Mouse (Mus musculus) intestine, postnatal 0 days (tissue): ENCODE measurements around the gene Pnmt. TPM values are rescaled to one million over a fixed set of nuclear protein-coding genes. Genes with fewer than 3 reads are reported as not detected.
A peak's percentile ranks its signal among the peaks of the same experiment; 100 is the strongest.

Experiments
- ATAC-seq: fragments of 200-750 bp; cut with Nextera tagmentation; 2 replicates; pipeline ENCODE4 v1.8.0; 2017; ENCODE audit warnings: mild to moderate bottlenecking, moderate TSS enrichment, moderate library complexity
- H3K27ac ChIP-seq: fragments of 300-500 bp; sonication (generic); 2 replicates; pipeline ENCODE4 v1.5.1; 2014; ENCODE audit warnings: mild to moderate bottlenecking, low read depth, low read length, moderate library complexity
- H3K27me3 ChIP-seq: fragments of 300-500 bp; sonication (generic); replicated peaks from 2 replicates; pipeline ENCODE4 v1.6.1; 2014; ENCODE audit warnings: low read length, mixed read lengths; ENCODE audit not compliant: control insufficient read depth, insufficient read depth
- H3K36me3 ChIP-seq: fragments of 300-500 bp; sonication (generic); 2 replicates; pipeline ENCODE4 v1.6.1; 2014; ENCODE audit warnings: mild to moderate bottlenecking, moderate library complexity; ENCODE audit not compliant: control insufficient read depth, insufficient read depth
- H3K4me1 ChIP-seq: fragments of 300-500 bp; sonication (generic); replicated peaks from 2 replicates; pipeline ENCODE4 v1.6.1; 2014; ENCODE audit warnings: antibody characterized with exemption, low read length, mixed read lengths; ENCODE audit not compliant: control insufficient read depth, insufficient read depth
- H3K4me2 ChIP-seq: fragments of 300-500 bp; sonication (generic); replicated peaks from 2 replicates; pipeline ENCODE4 v1.6.1; 2014; ENCODE audit warnings: low read depth, mild to moderate bottlenecking, moderate library complexity
- H3K4me3 ChIP-seq: fragments of 300-500 bp; sonication (generic); 2 replicates; pipeline ENCODE4 v1.5.1; 2014; ENCODE audit warnings: low read depth, low read length
- H3K9ac ChIP-seq: fragments of 300-500 bp; sonication (generic); 2 replicates; pipeline ENCODE4 v1.6.1; 2014; ENCODE audit warnings: mild to moderate bottlenecking, low read depth, low read length
- H3K9me3 ChIP-seq: fragments of 300-500 bp; sonication (generic); 2 replicates; pipeline ENCODE4 v1.6.1; 2016; ENCODE audit warnings: mixed run types; ENCODE audit not compliant: control insufficient read depth
- CTCF ChIP-seq: sonication (generic); IDR thresholded peaks from 2 replicates; pipeline ENCODE4 v1.5.1; 2016; ENCODE audit warnings: low read depth, mild to moderate bottlenecking, control low read depth, antibody characterized with exemption, moderate library complexity
- WGBS: fragments of 180-500 bp; shearing (Covaris S2); extraction: QIAGEN DNeasy Blood & Tissue Kit; methylation state at CpG from one replicate; pipeline ENCODE4 v1.1.7; 2014; 5-methylcytosine and 5-hydroxymethylcytosine counted together
- polyA plus RNA-seq: library from polyadenylated mRNA; unstranded; fragments of >200 nt; fragmentation: Nextera tagmentation; extraction: Ambion mirVana; gene quantifications from 2 replicates; pipeline ENCODE4 v1.2.1, GENCODE M21; 2015

Pnmt gene
- polyA plus RNA-seq: not detected in 2 replicates

DNA sequence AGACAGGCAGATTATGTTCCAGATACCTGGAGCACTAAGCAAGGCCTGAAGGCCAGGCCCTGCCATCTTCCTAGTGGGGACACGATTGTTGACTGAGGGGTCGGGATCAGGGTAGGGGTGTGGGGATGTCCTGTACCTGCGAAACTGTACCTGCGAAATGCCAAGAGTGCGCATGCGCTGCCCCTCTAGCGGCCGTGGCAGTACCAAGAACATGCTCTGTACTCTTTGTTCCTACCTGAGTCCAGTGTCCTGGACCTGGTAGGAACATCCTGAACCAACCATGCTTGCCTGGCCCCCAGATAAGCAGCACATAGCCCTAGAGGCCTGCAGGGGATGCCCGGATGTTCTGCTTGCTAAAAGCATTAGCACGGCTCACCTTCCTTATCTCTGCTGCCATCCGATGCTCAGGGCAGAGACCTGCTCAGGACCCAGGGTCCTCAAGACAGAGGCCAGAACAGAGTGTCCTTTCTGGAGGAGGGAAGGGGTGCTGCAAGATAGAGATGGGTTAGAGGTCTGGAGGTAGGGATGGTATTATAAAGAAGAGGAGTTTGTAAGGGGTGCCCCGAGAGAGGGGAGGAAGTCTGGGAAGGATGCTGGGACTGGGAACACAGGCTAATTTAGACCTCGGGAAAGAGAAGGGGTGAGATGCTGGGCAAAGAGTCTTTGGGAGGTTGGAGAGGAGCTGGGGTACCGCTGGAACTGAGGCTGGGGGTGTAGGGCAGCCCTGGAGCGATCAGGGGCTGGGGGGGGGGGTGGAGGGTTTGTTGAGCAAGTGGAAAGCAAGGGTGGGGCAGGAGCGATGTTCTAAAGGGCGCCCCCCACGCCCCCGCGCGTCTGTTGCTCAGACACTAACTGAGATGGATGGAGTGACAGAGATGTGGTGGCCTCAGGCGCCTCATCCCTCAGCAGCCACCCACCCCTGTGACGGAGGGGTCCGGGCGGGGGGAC, at the start of gene Pnmt:
Pnmt (plus strand) TSS at position 813 of the 948 bp plus-strand sequence.
- H3K27me3 ChIP-seq: peaks cover 18% of the 10 kb centered on the region; the same call in 1 of the 2 replicates
- no peak within 1 kb of the TSS for H3K27ac ChIP-seq
- no peak for TF ChIP-seq CTCF
- no peak for ATAC-seq
- 50% methylated on average over 25 of the region's 25 CpGs for WGBS
- H3K4me2 ChIP-seq: no peak within 1 kb of the TSS
- peaks cover 4% of the 10 kb centered on the region; the same call in 1 of the 2 replicates for H3K36me3 ChIP-seq
- no peaks in the 10 kb centered on the region for H3K9me3 ChIP-seq
- H3K4me3 ChIP-seq: no peak within 1 kb of the TSS
- H3K4me1 ChIP-seq: no peaks in the 10 kb centered on the region
- no peak within 1 kb of the TSS for H3K9ac ChIP-seq

DNA sequence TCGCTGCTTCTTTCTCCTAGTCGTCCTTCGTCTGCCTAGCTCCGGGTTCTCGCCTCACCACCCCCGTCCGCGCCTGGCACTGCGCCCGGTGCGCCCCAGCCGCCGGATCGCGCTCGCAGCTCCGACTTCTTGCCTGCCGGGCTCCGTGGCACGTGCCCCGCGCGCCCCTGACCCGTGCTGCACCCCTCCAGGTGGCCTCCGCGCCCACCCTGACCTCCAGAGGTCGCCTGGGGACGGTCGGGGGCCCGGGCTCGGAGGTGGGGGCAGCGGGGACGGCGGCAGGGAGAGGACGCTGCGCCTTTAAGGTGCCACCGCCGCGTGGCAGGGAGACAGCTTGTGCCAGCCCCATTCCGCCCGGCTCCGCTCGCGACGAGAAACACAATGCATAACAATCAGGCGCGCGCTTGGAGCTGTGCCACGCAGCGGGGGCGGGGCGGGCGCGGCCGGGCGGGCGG, 47.7 kb upstream of the Pnmt start:
- under 1% methylated on average over 50 of the region's 57 CpGs for WGBS
- H3K4me2 ChIP-seq: peak overlapping the region; percentile 99
- H3K36me3 ChIP-seq: no peaks in the 10 kb centered on the region
- H3K27me3 ChIP-seq: peaks cover 64% of the 10 kb centered on the region
- H3K4me3 ChIP-seq: peak overlapping the region; percentile 56
- peak overlapping the region; percentile 48 for H3K9ac ChIP-seq
- H3K4me1 ChIP-seq: peaks cover 4% of the 10 kb centered on the region; the same call in 1 of the 2 replicates
- H3K27ac ChIP-seq: no peak overlapping the region
- ATAC-seq: no peak
- TF ChIP-seq CTCF: no peak
- no peaks in the 10 kb centered on the region for H3K9me3 ChIP-seq

DNA sequence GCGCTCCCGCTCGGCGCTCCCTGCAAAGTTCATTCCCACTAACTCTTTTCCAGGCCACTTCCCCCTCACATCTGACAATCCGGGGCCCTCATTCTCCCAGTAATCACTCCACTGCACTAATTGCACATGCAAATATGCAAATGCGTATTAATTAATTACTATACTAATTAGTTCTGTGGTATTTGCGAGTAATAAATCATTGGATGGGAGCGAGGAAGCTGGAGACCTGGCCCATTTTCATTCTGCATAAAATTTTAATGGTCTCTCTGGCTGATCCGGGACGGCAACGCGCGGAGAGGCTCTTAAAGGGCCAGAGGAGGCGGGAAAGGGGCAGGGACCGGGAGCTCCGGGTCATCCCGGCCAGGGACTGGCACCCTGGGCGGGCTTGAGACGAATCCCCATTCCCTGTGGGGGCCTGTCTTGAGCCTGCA, 47.2 kb upstream of the Pnmt start:
- WGBS: under 1% methylated on average over 19 of the region's 19 CpGs
- TF ChIP-seq CTCF: no peak
- H3K4me1 ChIP-seq: peaks cover 4% of the 10 kb centered on the region; the same call in 1 of the 2 replicates
- no peaks in the 10 kb centered on the region for H3K9me3 ChIP-seq
- H3K36me3 ChIP-seq: no peaks in the 10 kb centered on the region
- H3K27me3 ChIP-seq: peaks cover 58% of the 10 kb centered on the region
- no peak for ATAC-seq
- peak overlapping the region; percentile 48 for H3K9ac ChIP-seq
- peak overlapping the region; percentile 99 for H3K4me2 ChIP-seq
- no peak overlapping the region for H3K27ac ChIP-seq
- H3K4me3 ChIP-seq: peak overlapping the region; percentile 56

DNA sequence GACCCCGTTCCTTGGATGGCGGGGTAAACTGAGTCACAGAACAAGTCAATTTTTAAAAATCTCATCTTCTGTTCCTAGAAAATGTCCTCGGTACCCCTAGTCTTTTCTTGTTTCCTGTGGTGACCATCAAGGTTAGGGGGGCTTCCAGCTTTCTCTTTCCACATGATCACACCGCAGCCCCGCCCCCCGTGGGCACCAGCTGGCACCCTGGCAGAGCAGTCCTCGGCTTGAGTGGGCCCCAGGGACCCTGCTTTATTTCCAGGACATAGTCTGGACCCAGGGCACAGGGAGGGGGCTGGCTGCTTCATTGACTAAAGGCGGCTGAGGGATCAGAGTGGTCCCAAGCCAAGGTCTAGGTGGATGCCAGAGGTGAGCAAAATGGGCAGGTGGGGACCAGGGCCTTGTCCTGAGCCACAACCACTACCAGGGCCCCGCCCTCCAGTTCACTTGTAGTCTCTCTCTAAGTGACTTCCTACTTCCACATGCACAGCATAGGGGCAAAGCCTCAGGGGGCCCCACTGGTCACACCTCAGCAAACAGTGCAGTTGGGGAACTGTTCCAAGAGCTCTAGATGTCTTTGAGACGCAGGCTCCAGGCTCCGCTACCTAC, 46.5 kb upstream of the Pnmt start:
- Histone ChIP-seq H3K36me3 (no peaks in the 10 kb centered on the region), H3K4me3 (no peak overlapping the region), H3K9me3 (no peaks in the 10 kb centered on the region), H3K4me2 (peak overlapping the region; percentile 99), H3K4me1 (0 out of 2 replicates have a peak, but pooled peaks cover 4% of the 10 kb centered on the region), H3K9ac (no peak overlapping the region), H3K27ac (no peak overlapping the region), H3K27me3 (peaks cover 51% of the 10 kb centered on the region)
- 14% methylated on average over 11 of the region's 11 CpGs for WGBS
- ATAC-seq: no peak
- TF ChIP-seq CTCF: no peak

DNA sequence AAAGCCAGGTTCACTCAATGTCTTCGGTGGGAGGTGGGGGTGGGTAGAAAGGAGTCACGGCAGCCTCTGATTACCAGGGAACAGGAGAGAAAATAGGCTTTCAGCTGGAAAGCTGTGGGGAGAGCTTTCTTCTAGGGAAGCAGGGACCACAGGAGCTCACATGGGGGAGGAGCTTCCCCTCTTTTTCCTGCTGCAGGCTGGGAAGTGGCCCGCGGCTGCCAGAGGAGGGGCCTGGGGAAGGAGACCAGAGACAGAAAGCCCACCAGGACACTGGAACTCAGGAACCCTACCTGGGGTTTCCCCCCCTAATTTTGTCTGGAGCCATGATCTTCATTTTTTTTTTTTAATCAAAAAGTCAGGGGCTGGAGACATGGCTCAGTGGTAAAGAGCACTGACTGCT, 45.7 kb upstream of the Pnmt start:
- ATAC-seq: no peak
- Histone ChIP-seq H3K4me3 (no peak overlapping the region), H3K4me2 (no peak overlapping the region), H3K27me3 (peaks cover 43% of the 10 kb centered on the region), H3K36me3 (no peaks in the 10 kb centered on the region), H3K9ac (no peak overlapping the region), H3K27ac (no peak overlapping the region), H3K9me3 (no peaks in the 10 kb centered on the region), H3K4me1 (0 out of 2 replicates have a peak, but pooled peaks cover 4% of the 10 kb centered on the region)
- 17% methylated on average over 3 of the region's 4 CpGs for WGBS
- no peak for TF ChIP-seq CTCF

DNA sequence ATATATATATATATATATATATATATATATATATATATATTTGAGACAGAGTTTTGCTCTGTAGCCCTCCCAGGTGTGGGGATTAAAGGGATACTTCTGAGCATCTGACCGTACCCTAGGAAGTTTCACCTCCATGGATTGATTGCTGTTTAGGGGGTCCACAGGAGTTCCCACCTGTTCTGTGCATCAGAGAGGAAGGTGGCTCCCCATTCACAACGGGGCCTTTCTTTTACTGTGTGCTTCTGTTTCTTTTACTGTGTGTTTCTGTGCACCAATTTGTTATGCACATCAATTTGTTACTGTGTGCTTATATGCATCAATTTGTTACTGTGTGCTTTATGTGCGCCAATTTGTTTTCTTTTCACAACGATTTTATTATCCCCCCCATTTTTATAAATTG, 45.1 kb upstream of the Pnmt start:
- Histone ChIP-seq H3K9ac (no peak overlapping the region), H3K9me3 (no peaks in the 10 kb centered on the region), H3K36me3 (no peaks in the 10 kb centered on the region), H3K4me1 (0 out of 2 replicates have a peak, but pooled peaks cover 4% of the 10 kb centered on the region), H3K27me3 (peaks cover 37% of the 10 kb centered on the region), H3K4me2 (no peak overlapping the region), H3K4me3 (no peak overlapping the region), H3K27ac (no peak overlapping the region)
- WGBS: 59% methylated on average over 4 of the region's 4 CpGs
- ATAC-seq: no peak
- TF ChIP-seq CTCF: no peak
